Mouse (Mus musculus) bone marrow, adult 2 months (tissue): ENCODE measurements around the gene Kdf1. TPM values are rescaled to one million over a fixed set of nuclear protein-coding genes. Genes with fewer than 3 reads are reported as not detected.

ENCODE experiments used
- H3K27ac ChIP-seq: fragments of 200-500 bp; 2 replicates; pipeline ENCODE4 v1.5.1; 2012; ENCODE audit warnings: low read depth, mild to moderate bottlenecking, control low read depth, inconsistent platforms, low read length; ENCODE audit not compliant: control insufficient read depth, poor library complexity, insufficient read depth
- H3K4me1 ChIP-seq: fragments of 200-500 bp; 2 replicates; pipeline ENCODE4 v1.6.1; 2011; ENCODE audit warnings: low read length; ENCODE audit not compliant: control insufficient read depth, insufficient read depth
- H3K4me3 ChIP-seq: fragments of 200-500 bp; replicated peaks from 2 replicates; pipeline ENCODE3; 2011; ENCODE audit warnings: mild to moderate bottlenecking, low read depth, low read length, control low read depth; ENCODE audit not compliant: control insufficient read depth
- CTCF ChIP-seq: fragments of 200-500 bp; IDR thresholded peaks from 2 replicates; pipeline ENCODE4 v1.5.1; 2011; ENCODE audit warnings: low read length, control low read depth; ENCODE audit not compliant: control insufficient read depth, insufficient read depth
- POLR2A ChIP-seq: fragments of 200-500 bp; IDR thresholded peaks from 2 replicates; pipeline ENCODE4 v1.6.1; 2011; ENCODE audit warnings: low read depth, mild to moderate bottlenecking, control low read depth, low read length, borderline replicate concordance; ENCODE audit not compliant: control insufficient read depth
- WGBS: fragments of 180-500 bp; shearing (Covaris S2); methylation state at CpG from one replicate; pipeline ENCODE4 v1.1.7; 2018; 5-methylcytosine and 5-hydroxymethylcytosine counted together
- polyA plus RNA-seq: library from polyadenylated mRNA; stranded (reverse); fragments of >200 nt; gene quantifications from 2 replicates; pipeline ENCODE4 v1.2.4, GENCODE M21; 2011; ENCODE audit warnings: low replicate concordance; ENCODE audit not compliant: missing spikeins, insufficient read depth, insufficient read length

Kdf1 gene
- polyA plus RNA-seq, 1 experiment = 1.2 TPM

DNA sequence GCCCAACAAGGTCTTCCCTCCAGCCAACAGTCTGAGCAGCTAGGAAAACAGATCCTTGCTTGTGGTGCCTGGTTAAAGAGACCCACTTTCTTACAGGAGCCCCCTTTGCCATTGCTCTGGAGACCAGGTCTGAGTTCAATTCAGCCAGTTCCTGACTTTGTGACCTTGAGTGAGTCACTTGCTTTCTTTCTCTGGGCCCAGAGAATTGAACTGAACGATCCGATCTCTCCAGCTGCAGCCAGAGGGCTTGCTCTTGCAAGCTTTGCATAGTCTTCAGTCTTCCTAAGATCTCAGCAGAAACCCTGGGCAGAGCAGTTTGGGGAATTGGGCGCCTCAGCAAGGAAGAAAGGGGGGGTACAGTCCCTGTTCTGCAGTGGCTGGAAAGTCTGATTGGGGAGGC is 36.3 kb upstream of the Kdf1 start:
- no peak for TF ChIP-seq CTCF
- TF ChIP-seq POLR2A = no peak
- Histone ChIP-seq H3K4me1 (no peaks in the 10 kb centered on the region; the same call in 1 of the 2 replicates), H3K4me3 (no peak overlapping the region), H3K27ac (no peak overlapping the region)
- 79% methylated on average over 3 of the region's 3 CpGs for WGBS

DNA sequence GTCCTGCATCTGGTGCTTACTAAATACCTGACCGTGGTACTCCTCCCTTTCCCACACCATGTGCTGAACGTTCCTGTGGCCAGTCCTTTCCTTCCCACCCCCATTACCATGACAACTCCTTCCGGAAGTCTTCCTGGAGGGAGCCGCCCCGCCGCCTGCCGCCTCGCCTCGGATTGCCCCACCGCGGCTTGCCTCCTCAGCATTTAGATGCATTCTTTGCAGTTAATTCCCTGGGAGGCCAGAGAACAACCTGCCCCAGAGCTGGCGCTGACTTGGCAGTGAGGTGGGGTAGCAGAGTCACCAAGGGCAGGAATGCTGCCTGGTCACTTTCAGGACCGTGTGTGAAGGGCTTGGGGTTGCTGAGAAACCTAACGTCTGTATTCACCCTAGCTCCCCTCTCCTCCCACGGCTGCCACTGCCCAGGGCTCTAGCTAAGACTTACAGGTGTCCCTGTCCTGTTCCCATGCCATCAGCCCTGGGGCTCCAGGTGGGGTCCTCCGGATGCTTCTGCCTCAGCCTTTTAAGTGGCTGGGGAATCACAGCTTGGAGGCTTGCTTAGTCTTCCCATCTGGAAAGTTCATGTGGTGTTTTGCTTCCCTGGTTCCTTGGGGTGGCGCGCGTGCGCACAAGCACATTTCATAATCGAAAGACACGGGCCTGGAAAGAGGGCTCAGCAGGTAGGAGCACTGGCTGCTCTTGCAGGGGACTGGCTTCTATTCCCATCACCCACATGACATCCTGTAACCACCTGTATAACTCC is 34.3 kb upstream of the Kdf1 start:
- Histone ChIP-seq H3K4me3 (no peak overlapping the region), H3K4me1 (no peaks in the 10 kb centered on the region; the same call in 1 of the 2 replicates), H3K27ac (no peak overlapping the region)
- WGBS = 18% methylated on average over 22 of the region's 22 CpGs
- TF ChIP-seq CTCF (no peak), POLR2A (no peak)

DNA sequence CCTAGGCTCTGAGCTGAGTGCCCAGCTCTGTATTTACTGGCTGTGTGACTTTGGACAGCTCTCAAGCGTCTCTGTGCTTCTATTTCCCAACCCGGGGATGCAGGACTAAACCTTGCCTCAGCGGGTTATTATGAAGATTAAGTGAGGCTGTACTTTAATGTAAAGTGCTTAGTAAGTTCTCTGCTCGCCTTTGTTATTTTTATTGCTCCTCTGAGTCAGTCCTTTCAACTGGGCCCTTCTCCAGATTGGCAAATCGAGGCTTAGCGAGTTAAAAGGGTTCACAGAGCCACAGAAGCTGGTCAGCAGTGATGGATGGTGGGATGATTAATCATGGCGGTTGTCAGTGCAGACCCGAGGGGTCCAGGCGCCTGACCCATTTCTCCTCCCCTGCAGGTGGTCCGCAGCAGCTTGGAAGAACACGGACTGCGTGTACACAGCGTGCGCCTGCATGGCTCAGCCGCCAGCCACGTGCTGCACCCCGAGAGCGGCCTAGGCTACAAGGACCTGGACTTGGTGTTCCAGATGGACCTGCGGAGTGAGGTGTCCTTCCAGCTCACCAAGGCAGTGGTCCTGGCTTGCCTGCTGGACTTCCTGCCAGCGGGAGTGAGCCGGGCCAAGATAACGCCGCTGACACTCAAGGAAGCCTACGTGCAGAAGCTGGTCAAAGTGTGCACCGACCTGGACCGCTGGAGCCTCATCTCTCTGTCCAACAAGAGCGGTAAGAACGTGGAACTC is 32.9 kb upstream of the Kdf1 start:
- TF ChIP-seq POLR2A (no peak), CTCF (no peak)

DNA sequence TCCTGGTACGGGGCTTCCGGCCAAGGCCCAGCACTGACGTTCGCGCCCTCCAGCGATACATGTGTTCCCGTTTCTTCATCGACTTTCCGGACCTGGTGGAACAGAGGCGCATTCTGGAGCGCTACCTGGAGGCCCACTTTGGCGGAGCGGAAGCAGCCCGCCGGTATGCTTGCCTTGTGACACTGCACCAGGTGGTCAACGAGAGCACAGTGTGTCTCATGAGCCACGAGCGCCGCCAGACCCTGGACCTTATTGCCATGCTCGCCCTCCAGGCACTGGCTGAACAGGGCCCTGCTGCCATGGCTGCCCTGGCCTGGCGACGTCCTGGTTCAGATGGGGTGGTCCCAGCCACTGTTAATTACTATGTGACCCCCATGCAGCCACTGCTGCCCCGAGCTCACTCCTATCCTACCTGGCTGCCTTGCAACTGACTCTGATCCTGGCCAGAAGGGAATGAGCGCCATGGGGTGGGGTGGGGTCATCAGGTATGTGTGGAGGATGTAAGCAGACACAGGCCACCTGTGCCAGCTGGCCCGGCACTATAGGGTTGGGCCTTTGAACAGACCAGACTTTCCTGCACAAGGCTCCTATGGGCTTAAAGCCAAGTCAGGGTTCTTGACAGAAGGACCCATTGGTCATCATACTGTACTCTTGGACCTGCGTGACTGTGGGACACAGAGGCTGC is 31.9 kb upstream of the Kdf1 start:
- Histone ChIP-seq H3K4me1 (no peaks in the 10 kb centered on the region), H3K4me3 (no peak overlapping the region), H3K27ac (no peak overlapping the region)
- TF ChIP-seq POLR2A (no peak), CTCF (no peak)
- 90% methylated on average over 26 of the region's 26 CpGs for WGBS

More for the DNA sequence above, 32.9 kb upstream of the Kdf1 start:
- 86% methylated on average over 28 of the region's 28 CpGs for WGBS
- H3K27ac ChIP-seq = no peak overlapping the region
- H3K4me1 ChIP-seq = no peaks in the 10 kb centered on the region
- no peak overlapping the region for H3K4me3 ChIP-seq

DNA sequence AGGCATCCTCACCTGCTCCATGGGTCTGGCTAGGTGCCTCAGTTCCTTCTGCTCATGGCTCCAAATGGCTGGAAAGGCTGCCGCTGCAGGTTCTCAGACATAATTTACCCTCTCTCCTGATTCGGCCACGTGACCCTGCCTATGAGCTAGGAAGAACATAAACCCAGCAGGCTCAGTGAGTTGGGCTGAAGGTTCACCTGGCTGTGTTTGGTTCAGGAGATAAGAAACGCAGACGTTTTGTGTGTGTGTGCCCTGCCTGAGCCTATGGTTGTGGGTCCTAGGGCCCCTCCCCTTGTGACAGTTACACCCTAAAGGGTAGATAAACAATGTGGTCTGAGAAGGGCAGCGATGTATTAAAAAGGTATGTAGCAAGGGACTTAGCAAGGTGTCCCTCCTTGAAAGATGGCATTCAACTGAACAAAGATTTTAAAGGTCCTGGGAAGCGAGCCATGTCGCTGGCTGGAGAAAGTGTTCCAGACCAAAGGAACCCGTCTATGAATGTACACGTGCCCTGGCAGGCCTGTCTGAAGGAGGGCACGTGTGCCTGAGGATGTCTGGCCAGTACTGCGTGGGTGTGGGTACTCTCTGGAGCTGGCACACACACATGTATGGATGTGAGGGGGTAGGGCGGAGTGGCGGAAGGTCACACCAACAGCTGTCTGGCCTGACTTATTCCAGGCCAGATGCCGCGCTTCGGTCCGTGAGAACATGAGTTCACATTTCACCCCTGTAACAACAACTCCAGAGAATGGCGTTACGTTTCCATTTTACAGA is 30.0 kb upstream of the Kdf1 start:
- Histone ChIP-seq H3K4me3 (no peak overlapping the region), H3K27ac (no peak overlapping the region), H3K4me1 (no peaks in the 10 kb centered on the region)
- WGBS = 78% methylated on average over 20 of the region's 20 CpGs
- TF ChIP-seq POLR2A = no peak
- TF ChIP-seq CTCF = no peak

DNA sequence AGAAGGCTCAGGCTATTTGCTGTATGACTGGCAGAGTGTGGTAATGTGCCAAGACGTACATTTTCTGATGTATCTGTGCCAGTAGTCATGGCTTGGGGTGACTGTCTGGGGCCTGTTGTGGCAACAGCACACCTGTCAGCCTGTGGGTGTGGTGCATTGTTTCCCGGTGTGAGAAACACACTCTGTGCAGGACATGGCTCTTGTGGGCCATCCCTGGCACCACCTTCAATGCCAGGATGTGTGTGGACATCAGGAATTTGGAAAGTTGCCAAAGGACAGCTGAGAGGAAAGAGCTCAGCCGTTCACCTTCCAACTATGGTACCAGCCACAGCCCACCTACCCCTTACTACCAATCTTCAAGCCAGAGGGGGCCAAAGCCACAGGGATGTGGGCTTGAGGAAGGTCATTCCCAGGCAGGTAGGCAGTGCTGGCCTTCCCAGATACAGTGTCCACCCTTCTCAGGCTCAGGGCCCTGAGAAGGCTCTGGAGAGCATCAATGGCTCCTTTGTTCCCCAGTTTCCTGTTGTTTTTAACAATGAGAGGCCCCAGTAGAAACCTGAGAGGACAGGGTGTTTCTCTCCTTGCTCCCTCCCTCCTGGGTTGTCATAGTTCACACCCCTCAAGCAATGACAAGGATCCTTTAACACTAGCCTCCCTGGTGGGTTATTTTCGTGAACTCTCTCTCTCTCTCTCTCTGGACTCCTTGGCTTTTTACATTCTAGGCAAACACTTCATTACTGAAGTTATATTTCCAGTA is 29.1 kb upstream of the Kdf1 start:
- 74% methylated on average over 4 of the region's 4 CpGs for WGBS
- H3K4me3 ChIP-seq = no peak overlapping the region
- no peak for TF ChIP-seq POLR2A
- no peak for TF ChIP-seq CTCF
- no peak overlapping the region for H3K27ac ChIP-seq
- H3K4me1 ChIP-seq = no peaks in the 10 kb centered on the region

DNA sequence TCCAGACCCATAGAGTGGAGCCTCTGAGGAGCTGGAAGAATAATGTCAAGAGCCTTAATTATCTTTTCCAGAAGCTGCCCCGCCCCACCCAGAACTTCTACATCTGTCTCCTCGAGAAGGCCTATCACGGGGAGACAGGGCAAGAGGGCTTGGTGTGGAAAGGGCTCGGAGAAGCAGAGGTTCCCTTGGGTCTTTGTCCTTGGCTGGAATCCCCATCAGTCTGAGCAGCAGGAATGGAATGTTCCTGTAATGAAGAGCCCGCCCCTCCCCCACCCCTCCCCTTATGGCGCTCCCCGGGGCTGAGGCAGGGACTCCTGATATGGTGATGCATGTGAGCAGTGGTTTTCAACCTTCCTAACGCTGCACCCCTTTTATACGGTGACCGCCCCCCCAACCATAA is 27.0 kb upstream of the Kdf1 start:
- 47% methylated on average over 10 of the region's 10 CpGs for WGBS
- no peaks in the 10 kb centered on the region for H3K4me1 ChIP-seq

More for the DNA sequence above, 27.0 kb upstream of the Kdf1 start:
- Histone ChIP-seq H3K27ac (no peak overlapping the region), H3K4me3 (no peak overlapping the region)
- TF ChIP-seq POLR2A (no peak), CTCF (no peak)
